Mouse (Mus musculus): ENCODE results near the gene Mipep. TPM values are rescaled to one million over a fixed set of nuclear protein-coding genes. Genes with fewer than 3 reads are reported as not detected.

The Mipep gene
- polyA plus RNA-seq, 1 experiment from 2014 or later: 22.1 TPM

GRCm38 (mm10) chr14:60811547-60811946 is 27.2 kb downstream of the Mipep start:
- Histone ChIP-seq H3K9ac (no peak overlapping the region), H3K27me3 (replicated peaks) (no peaks in the 10 kb centered on the region), H3K36me3 (no peaks in the 10 kb centered on the region), H3K4me3 (replicated peaks) (no peak overlapping the region), H3K9me3 (no peaks in the 10 kb centered on the region), H3K4me1 (replicated peaks) (no peaks in the 10 kb centered on the region; the same call in 1 of the 2 replicates), H3K27ac (no peak overlapping the region), H3K4me2 (replicated peaks) (no peak overlapping the region)
- ATAC-seq: no peak
- WGBS: 89% methylated on average over 4 of the region's 4 CpGs

- Histone ChIP-seq H3K4me3 (replicated peaks) (no peak overlapping the region), H3K9ac (no peak overlapping the region), H3K36me3 (no peaks in the 10 kb centered on the region), H3K27me3 (replicated peaks) (no peaks in the 10 kb centered on the region), H3K9me3 (no peaks in the 10 kb centered on the region), H3K4me1 (replicated peaks) (no peaks in the 10 kb centered on the region), H3K4me2 (replicated peaks) (no peak overlapping the region), H3K27ac (no peak overlapping the region)
- ATAC-seq: no peak
- WGBS: 93% methylated on average over 5 of the region's 5 CpGs
Measured at GRCm38 (mm10) chr14:60815098-60815497, 30.7 kb downstream of the Mipep start.

- no peak for ATAC-seq
- H3K27me3 ChIP-seq (replicated peaks): no peaks in the 10 kb centered on the region
- H3K4me1 ChIP-seq (replicated peaks): no peaks in the 10 kb centered on the region
- no peak overlapping the region for H3K9ac ChIP-seq
- no peaks in the 10 kb centered on the region for H3K9me3 ChIP-seq
- no peak overlapping the region for H3K27ac ChIP-seq
- no peak overlapping the region for H3K4me2 ChIP-seq (replicated peaks)
- no peaks in the 10 kb centered on the region for H3K36me3 ChIP-seq
- no peak overlapping the region for H3K4me3 ChIP-seq (replicated peaks)
- WGBS: 70% methylated on average over 5 of the region's 5 CpGs
Measured at GRCm38 (mm10) chr14:60818045-60818444, 33.7 kb downstream of the Mipep start.

GRCm38 (mm10) chr14:60830096-60830495 is 45.7 kb downstream of the Mipep start:
- no peaks in the 10 kb centered on the region for H3K4me1 ChIP-seq (replicated peaks)
- no peaks in the 10 kb centered on the region for H3K27me3 ChIP-seq (replicated peaks)
- no peak overlapping the region for H3K9ac ChIP-seq
- 91% methylated on average over 2 of the region's 2 CpGs for WGBS
- H3K27ac ChIP-seq: no peak overlapping the region
- H3K4me3 ChIP-seq (replicated peaks): no peak overlapping the region
- ATAC-seq: no peak
- H3K4me2 ChIP-seq (replicated peaks): no peak overlapping the region
- peaks cover 16% of the 10 kb centered on the region for H3K36me3 ChIP-seq
- no peaks in the 10 kb centered on the region for H3K9me3 ChIP-seq

GRCm38 (mm10) chr14:60836709-60837108 is 52.3 kb downstream of the Mipep start:
- Histone ChIP-seq H3K4me3 (replicated peaks) (no peak overlapping the region), H3K9ac (no peak overlapping the region), H3K4me1 (replicated peaks) (no peaks in the 10 kb centered on the region; the same call in 1 of the 2 replicates), H3K27me3 (replicated peaks) (no peaks in the 10 kb centered on the region), H3K27ac (no peak overlapping the region), H3K4me2 (replicated peaks) (no peak overlapping the region), H3K9me3 (no peaks in the 10 kb centered on the region), H3K36me3 (peaks cover 11% of the 10 kb centered on the region)
- no peak for ATAC-seq
- 85% methylated on average over 6 of the region's 6 CpGs for WGBS

- no peak for ATAC-seq
Measured at GRCm38 (mm10) chr14:60839654-60840053, 55.3 kb downstream of the Mipep start.

GRCm38 (mm10) chr14:60841977-60842659 is 57.7 kb downstream of the Mipep start:
- Histone ChIP-seq H3K4me2 (replicated peaks) (no peak overlapping the region), H3K27me3 (replicated peaks) (no peaks in the 10 kb centered on the region), H3K4me1 (replicated peaks) (no peaks in the 10 kb centered on the region; the same call in 1 of the 2 replicates), H3K4me3 (replicated peaks) (no peak overlapping the region), H3K9me3 (no peaks in the 10 kb centered on the region), H3K36me3 (0 out of 2 replicates have a peak, but pooled peaks cover 4% of the 10 kb centered on the region), H3K9ac (no peak overlapping the region), H3K27ac (no peak overlapping the region)
- 77% methylated on average over 14 of the region's 14 CpGs for WGBS
- ATAC-seq: no peak

More at GRCm38 (mm10) chr14:60839654-60840053, 55.3 kb downstream of the Mipep start:
- H3K9ac ChIP-seq: no peak overlapping the region
- H3K27me3 ChIP-seq (replicated peaks): no peaks in the 10 kb centered on the region
- H3K27ac ChIP-seq: no peak overlapping the region; the same call in 1 of the 2 replicates
- H3K4me2 ChIP-seq (replicated peaks): no peak overlapping the region
- H3K36me3 ChIP-seq: no peaks in the 10 kb centered on the region
- H3K4me1 ChIP-seq (replicated peaks): no peaks in the 10 kb centered on the region; the same call in 1 of the 2 replicates
- H3K4me3 ChIP-seq (replicated peaks): no peak overlapping the region
- H3K9me3 ChIP-seq: no peaks in the 10 kb centered on the region
- 80% methylated on average over 8 of the region's 8 CpGs for WGBS

- no peak overlapping the region for H3K4me3 ChIP-seq (replicated peaks)
- ATAC-seq: no peak
Measured at GRCm38 (mm10) chr14:60843596-60843995, 59.2 kb downstream of the Mipep start.

GRCm38 (mm10) chr14:60845261-60846045 is 61.1 kb downstream of the Mipep start:
- peak; percentile 28; the same call in 1 of the 2 replicates for ATAC-seq
- Histone ChIP-seq H3K36me3 (0 out of 2 replicates have a peak, but pooled peaks cover 6% of the 10 kb centered on the region), H3K27me3 (replicated peaks) (no peaks in the 10 kb centered on the region), H3K27ac (no peak overlapping the region), H3K4me3 (replicated peaks) (no peak overlapping the region), H3K4me1 (replicated peaks) (no peaks in the 10 kb centered on the region), H3K9me3 (no peaks in the 10 kb centered on the region), H3K4me2 (replicated peaks) (no peak overlapping the region), H3K9ac (no peak overlapping the region)
- 40% methylated on average over 10 of the region's 10 CpGs for WGBS

More at GRCm38 (mm10) chr14:60843596-60843995, 59.2 kb downstream of the Mipep start:
- no peak overlapping the region for H3K27ac ChIP-seq
- H3K36me3 ChIP-seq: 0 out of 2 replicates have a peak, but pooled peaks cover 4% of the 10 kb centered on the region
- no peaks in the 10 kb centered on the region; the same call in 1 of the 2 replicates for H3K4me1 ChIP-seq (replicated peaks)
- no peaks in the 10 kb centered on the region for H3K27me3 ChIP-seq (replicated peaks)
- 67% methylated on average over 7 of the region's 7 CpGs for WGBS
- H3K4me2 ChIP-seq (replicated peaks): no peak overlapping the region
- no peaks in the 10 kb centered on the region for H3K9me3 ChIP-seq
- no peak overlapping the region for H3K9ac ChIP-seq

GRCm38 (mm10) chr14:60846174-60846573 is 61.8 kb downstream of the Mipep start:
- ATAC-seq: no peak
- Histone ChIP-seq H3K4me3 (replicated peaks) (no peak overlapping the region), H3K27me3 (replicated peaks) (no peaks in the 10 kb centered on the region), H3K4me1 (replicated peaks) (no peaks in the 10 kb centered on the region), H3K4me2 (replicated peaks) (no peak overlapping the region), H3K27ac (no peak overlapping the region), H3K9me3 (no peaks in the 10 kb centered on the region), H3K9ac (no peak overlapping the region), H3K36me3 (0 out of 2 replicates have a peak, but pooled peaks cover 6% of the 10 kb centered on the region)
- 79% methylated on average over 5 of the region's 5 CpGs for WGBS

GRCm38 (mm10) chr14:60848194-60848593 is 63.8 kb downstream of the Mipep start:
- Histone ChIP-seq H3K9ac (no peak overlapping the region), H3K4me1 (replicated peaks) (no peaks in the 10 kb centered on the region), H3K4me3 (replicated peaks) (no peak overlapping the region), H3K36me3 (0 out of 2 replicates have a peak, but pooled peaks cover 6% of the 10 kb centered on the region), H3K27ac (no peak overlapping the region), H3K4me2 (replicated peaks) (no peak overlapping the region), H3K27me3 (replicated peaks) (no peaks in the 10 kb centered on the region), H3K9me3 (no peaks in the 10 kb centered on the region)
- WGBS: 67% methylated on average over 5 of the region's 5 CpGs
- peak; percentile 25 for ATAC-seq

- Histone ChIP-seq H3K27ac (no peak overlapping the region), H3K9ac (no peak overlapping the region), H3K27me3 (replicated peaks) (no peaks in the 10 kb centered on the region), H3K36me3 (0 out of 2 replicates have a peak, but pooled peaks cover 6% of the 10 kb centered on the region), H3K4me2 (replicated peaks) (no peak overlapping the region), H3K9me3 (no peaks in the 10 kb centered on the region), H3K4me1 (replicated peaks) (no peaks in the 10 kb centered on the region), H3K4me3 (replicated peaks) (no peak overlapping the region)
- ATAC-seq: no peak
- 82% methylated on average over 14 of the region's 14 CpGs for WGBS
Measured at GRCm38 (mm10) chr14:60850101-60850500, 65.7 kb downstream of the Mipep start.
